Mouse (Mus musculus): ENCODE data around the gene Trpm2. TPM values are rescaled to one million over a fixed set of nuclear protein-coding genes. Genes with fewer than 3 reads are reported as not detected.
"Not testable (repeated sequence)": the region's sequence is repeated elsewhere in the genome, so short reads cannot be mapped to it uniquely, and the experiment has no call there.

The Trpm2 gene
- 10 to 100 TPM; 14.1 to 22.9 TPM for total RNA-seq (2021)

DNA sequence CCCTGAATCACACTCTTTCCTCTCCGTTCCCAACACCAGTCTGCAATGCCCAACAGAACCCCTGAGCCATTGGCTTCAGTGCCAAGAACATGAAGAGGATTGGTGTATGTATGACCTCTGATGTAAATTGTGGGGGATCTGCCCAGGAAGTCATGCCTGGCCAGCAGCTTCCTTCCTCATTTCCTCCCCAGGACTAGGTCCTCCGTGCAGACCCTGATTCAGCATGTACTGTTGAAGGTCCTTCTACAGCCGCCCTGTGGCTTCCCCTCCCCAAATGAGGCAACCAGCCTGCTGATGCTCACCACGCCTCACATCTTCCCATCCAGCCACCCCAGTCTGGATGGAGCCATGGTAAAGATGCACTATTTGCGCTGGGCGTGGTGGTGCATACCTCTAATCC lies at the start of gene Trpm2:
Trpm2 (minus strand) TSS at position 83 of the 400 bp plus-strand sequence.
- no peak for DNase-seq
- intact Hi-C loops (cut with DNase I) = no loop called here

DNA sequence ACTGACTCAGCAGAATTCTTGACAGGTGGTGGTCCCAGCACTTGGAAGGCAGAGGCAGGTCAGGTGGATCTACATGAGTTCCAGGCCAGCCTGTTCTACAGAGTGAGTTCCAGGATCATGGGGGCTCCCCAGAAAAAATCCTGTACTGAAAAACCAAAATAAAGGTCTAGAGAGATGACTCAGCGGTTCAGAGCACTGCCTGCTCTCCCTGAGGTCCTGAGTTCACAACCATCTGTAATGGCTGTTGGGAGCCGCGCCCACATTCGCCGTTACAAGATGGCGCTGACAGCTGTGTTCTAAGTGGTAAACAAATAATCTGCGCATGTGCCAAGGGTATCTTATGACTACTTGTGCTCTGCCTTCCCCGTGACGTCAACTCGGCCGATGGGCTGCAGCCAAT lies 49.6 kb upstream of the Trpm2 start:
- intact Hi-C loops (cut with DNase I); DNase-seq: not testable (repeated sequence)

- intact Hi-C loops (cut with DNase I) = no loop called here
- DNase-seq = no peak
Measured at GRCm38 (mm10) chr10:78019291-78019690, 48.9 kb upstream of the Trpm2 start.

DNA sequence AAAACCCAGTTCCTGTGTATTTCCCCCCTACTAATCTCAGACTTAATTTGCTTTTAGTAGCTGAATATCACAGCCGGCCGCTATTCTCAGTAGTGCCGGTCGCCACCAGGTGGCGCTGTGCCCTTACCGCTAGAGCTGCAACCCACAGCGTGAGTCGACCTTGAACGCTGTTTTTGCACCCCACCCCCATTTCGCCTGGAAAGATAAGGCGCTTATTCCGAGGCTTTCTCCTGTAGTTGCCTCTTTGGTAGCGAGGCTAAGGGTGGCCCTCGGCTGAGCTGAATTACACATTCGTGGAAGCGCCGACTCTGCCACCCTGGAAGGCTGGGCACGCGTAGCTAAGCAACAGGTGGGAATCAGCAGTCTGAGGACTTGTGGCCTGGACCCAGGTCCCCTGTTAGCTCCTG lies 48.4 kb upstream of the Trpm2 start:
- DNase-seq = peak; percentile 83
- intact Hi-C loops (cut with DNase I) = no loop called here

DNA sequence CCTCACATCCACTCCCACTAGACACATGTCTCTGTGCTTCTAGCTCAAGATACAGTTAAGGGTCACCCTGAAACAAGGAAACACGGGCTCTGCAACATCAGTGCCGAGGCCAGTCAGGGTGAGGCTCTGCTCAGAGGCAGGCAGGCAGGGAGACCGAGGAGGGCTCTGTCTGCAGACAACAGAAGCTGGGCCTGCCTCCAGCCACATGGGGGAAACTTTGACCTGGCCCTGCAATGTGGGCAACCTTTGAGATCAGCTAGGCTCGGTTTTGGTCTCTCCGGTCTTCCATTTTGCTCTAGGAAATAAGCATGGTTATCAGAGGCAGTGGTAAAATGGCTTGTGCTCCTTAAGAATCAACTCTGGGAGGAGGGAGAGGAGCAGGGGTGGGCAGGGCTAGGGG lies 46.0 kb upstream of the Trpm2 start:
- no peak for DNase-seq
- intact Hi-C loops (cut with DNase I) = no loop called here

DNA sequence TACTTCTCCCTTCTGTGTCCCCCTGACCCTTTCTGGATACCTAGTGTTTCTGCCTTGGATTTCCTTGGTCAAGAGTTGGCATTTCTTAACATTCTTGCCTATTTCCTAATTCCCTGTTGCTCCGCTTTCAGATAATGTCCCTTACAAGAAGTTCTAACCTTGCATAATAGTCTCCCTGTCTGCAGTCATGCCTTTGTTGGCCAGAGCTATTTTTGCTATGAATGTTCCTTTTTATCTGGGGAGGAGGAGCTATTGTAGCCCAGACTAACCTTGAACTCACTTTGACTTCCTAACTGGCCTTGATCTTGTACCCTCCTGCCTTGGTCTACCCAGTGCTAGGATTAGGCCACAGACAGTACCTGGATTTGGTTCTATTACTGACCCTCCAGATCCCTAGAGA lies 45.1 kb upstream of the Trpm2 start:
- intact Hi-C loops (cut with DNase I) = no loop called here
- no peak for DNase-seq

DNA sequence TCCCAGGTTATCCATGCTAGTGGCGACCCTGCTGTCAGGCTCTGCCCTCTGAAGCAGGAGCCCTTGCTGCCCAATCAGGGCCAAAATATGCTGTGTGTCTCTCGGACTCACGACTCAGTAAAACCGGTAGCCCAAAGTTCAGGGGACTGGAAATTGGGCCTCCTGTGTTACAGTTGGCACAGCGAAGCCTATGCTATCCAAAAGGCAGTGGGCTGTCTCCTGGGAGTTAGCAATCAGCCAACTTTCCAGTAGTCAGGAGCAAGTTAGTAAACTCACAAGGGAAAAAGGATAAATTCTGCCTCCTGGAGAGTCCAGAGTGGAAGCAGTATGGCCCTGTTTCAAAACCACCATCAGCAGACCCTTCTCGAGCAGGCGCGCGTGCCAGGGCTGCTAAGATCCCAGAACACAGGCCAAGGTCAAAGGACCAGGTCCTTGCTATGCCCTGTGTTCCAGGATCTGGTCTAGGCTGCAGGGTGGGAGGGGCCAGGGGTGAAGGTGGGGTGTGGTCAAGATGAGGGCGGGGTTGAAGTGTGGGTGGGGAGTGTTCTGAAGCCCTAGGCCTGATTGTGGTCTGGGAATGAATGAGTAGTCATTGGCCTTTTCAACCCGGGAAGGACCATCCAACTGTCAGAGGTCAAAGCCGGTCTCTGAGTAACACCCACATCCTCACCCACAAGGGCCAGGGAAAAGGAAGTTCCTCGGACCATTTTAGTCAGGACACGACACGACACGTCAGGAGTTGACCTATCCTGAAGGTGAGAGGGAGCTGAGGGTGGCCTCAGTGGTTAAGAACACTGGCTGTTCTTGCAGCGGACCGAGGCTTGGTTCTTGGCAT lies 42.5 kb upstream of the Trpm2 start:
- intact Hi-C loops (cut with DNase I) = no loop called here
- DNase-seq = no peak

DNA sequence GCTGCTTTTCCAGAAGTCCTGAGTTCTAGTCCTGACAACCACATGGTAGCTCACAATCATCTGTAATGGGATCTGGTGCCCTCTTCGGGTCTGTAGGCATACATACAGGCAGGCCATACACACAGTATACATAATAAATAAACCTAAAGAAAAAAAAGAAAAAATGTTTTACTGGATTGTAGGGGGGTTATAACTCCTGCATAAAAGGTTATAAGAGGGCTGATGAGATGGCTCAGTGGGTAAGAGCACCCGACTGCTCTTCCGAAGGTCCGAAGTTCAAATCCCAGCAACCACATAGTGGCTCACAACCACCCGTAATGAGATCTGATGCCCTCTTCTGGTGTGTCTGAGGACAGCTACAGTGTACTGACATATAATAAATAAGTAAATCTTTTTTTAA lies 40.8 kb upstream of the Trpm2 start:
- DNase-seq; intact Hi-C loops (cut with DNase I): not testable (repeated sequence)

DNA sequence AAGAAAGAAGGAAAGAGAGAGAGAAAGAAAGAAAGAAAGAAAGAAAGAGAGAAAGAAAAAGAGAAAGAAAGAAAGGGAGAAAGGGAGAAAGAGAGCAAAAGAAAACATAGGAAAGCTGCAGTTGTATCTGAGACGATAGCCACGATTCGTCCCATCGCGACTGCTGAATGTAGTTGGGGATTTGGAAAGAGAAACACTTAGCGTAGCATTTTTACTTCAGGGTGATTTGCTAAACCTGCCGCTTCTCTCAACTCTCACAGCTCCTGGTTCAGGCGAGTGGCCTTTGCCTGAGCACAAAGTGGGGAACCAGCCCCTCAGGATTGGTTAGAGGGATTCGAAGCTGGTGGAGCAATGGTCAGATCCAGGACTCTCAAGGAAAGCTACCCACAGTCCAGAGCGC lies 40.0 kb upstream of the Trpm2 start:
- no peak for DNase-seq
- intact Hi-C loops (cut with DNase I) = no loop called here

DNA sequence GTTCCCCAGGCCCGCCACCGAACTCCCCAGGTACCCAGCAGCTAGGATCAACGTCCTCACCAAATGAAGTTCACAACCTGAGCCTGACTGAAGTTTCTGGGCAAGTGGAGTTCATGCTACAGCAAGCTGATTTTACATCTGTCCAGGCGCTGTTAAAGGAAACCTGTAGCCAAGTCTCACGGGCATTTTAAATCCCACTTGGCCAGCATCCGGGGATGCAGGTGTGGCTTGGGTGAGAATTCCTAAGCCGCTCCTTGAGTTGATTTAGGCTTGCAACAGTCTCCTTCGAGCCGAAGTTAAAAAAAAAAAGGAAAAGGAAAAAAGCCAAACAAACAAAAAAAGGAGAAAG lies 39.6 kb upstream of the Trpm2 start, which contains the start of gene Pfkl:
Pfkl (minus strand) TSS at position 139 of the 349 bp plus-strand sequence.
- no peak for DNase-seq
- intact Hi-C loops (cut with DNase I) = no loop called here

- intact Hi-C loops (cut with DNase I) = no loop called here
- DNase-seq = peak; percentile 97
Measured at GRCm38 (mm10) chr10:78009184-78009944, 39.0 kb upstream of the Trpm2 start.

DNA sequence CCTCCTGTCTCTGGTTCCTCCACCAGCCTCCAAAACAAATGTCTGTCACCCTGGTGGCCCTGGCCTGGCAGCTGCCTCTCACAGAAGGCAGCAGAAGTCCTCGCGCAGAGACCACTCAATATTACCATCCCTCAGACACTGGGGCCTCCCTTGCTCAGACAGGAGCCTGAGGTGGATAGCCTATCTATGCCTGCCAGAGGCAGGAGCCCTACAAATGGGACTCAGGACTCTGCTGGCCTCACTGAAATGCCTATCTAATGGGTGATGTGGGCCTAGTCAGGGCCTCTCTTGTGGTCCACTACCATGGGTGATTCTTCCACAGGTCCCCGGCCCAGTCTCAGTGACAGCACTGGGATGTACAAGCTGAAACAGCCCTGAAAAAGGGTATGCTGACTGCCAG lies 37.8 kb upstream of the Trpm2 start:
- intact Hi-C loops (cut with DNase I) = no loop called here
- DNase-seq = no peak

DNA sequence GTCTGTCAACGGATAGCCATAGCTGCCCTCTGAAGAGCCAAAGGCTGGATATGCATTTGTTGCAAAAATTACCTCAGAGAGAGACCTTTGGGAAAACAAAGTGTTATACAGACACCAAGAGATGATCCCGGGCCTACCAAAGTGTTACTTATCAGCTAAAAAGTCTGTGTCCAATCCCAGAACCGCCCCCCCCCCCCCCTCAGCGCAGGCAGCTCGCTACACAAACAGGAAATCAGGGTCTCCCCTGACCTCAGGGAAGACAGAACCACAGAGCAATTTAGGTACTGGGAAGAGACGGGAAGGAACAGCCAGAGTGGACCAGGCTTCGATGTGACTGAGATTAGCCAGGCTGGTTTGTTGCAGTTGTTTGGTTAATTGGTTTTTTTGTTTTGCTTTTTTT lies 36.8 kb upstream of the Trpm2 start:
- intact Hi-C loops (cut with DNase I) = no loop called here
- DNase-seq = no peak

GRCm38 (mm10) chr10:78005791-78006438 lies 35.6 kb upstream of the Trpm2 start:
- intact Hi-C loops (cut with DNase I) = no loop called here
- DNase-seq = no peak

- intact Hi-C loops (cut with DNase I) = no loop called here
- no peak for DNase-seq
Measured at GRCm38 (mm10) chr10:78004479-78005100, 34.2 kb upstream of the Trpm2 start.

DNA sequence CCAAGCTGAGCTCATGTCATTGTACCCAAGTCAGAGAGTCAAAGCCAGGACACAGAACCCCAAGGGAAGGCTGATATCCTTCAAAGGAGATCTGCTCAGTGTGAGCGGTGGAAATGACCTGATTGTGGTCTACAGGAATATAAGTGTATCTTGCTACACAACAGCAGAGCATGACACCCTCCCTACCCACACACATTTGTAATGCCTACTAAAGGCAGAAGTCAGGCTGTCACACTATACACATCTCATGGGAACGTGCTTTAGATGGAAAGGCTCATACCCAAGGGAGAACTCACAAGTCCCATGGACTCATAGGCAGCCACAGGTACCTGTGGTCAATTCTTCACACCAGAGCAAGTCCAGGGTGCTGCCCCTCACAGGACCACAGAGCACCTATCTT lies 32.0 kb upstream of the Trpm2 start:
- DNase-seq = no peak
- intact Hi-C loops (cut with DNase I) = no loop called here

DNA sequence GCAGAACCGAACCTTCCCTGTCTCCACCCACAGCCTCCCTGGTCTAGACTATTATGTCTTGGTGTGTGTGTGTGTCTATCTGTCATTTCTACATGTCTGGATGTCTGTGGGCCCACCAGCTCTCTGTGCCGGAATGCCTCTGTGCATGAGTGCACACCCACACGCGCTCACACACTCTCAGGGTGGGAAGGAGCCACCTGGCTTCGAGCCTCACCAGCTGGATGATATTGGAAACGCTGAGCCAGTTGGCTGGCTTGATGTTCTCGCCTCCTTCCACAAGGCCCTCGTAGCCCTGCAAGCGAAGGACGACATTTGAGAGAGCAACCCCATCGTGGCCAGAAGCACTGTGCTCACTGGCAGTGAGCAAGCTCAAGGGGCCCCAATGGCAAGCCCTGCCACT lies 31.4 kb upstream of the Trpm2 start:
- intact Hi-C loops (cut with DNase I) = no loop called here

DNA sequence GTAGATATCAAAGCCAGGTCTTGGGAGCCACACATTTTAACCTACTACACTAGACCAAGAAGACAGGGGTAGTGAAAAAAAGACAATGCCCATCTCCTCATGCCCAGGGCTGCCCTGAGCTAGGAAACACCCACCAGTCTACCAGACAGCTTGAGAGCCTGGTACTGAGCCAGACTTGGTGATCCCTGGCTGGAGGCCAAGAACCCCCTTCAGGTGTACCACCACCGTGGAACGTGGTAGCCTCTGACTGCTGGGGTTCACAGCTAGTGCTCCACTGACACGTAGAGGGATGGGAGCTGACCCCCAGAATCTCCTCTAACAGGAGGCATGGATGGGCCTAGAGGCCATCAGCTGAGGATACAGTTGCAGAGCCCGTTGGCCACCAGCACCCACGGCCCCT lies 29.8 kb upstream of the Trpm2 start:
- no peak for DNase-seq
- intact Hi-C loops (cut with DNase I) = no loop called here

More for the DNA sequence above, 31.4 kb upstream of the Trpm2 start:
- DNase-seq = peak; percentile 61

- intact Hi-C loops (cut with DNase I) = no loop called here
- no peak for DNase-seq
Measured at GRCm38 (mm10) chr10:77995639-77996038, 25.3 kb upstream of the Trpm2 start.

- DNase-seq = no peak
- intact Hi-C loops (cut with DNase I) = loop anchor here (10.0 kb wide), 1 partner anchor 351 kb away; no protein-coding TSS in a partner anchor
Measured at GRCm38 (mm10) chr10:77985775-77986174, 15.4 kb upstream of the Trpm2 start.

GRCm38 (mm10) chr10:77984660-77985059 lies 14.3 kb upstream of the Trpm2 start:
- intact Hi-C loops (cut with DNase I) = loop anchor here (10.0 kb wide), 1 partner anchor 350 kb away; no protein-coding TSS in a partner anchor

More at GRCm38 (mm10) chr10:77984660-77985059, 14.3 kb upstream of the Trpm2 start:
- DNase-seq = peak; percentile 75

All from left cerebral cortex, postnatal 4 days (tissue).